Mouse (Mus musculus): Measurements from ENCODE around the gene Lrig1.

- TF ChIP-seq CTCF (IDR thresholded peaks at IDR 0.05; ENCODE audit: control insufficient read depth, insufficient read depth, low read length) = no peak
- TF ChIP-seq POLR2A (IDR thresholded peaks at IDR 0.05; ENCODE audit: borderline replicate concordance, control insufficient read depth, low read depth, low read length) = no peak
Measured at GRCm38 (mm10) chr6:94601101-94601500, 98.9 kb downstream of the Lrig1 start.

Measured in bone marrow, adult 2 months (tissue).